Mouse (Mus musculus) forebrain, embryonic 11.5 days (tissue): ENCODE measurements around the gene Stxbp5. TPM values are rescaled to one million over a fixed set of nuclear protein-coding genes. Genes with fewer than 3 reads are reported as not detected.

Experiments used
- ATAC-seq: fragments of 200-750 bp; cut with Nextera tagmentation; replicated peaks from 2 replicates; pipeline ENCODE4 v1.8.0; 2017; ENCODE audit warnings: moderate TSS enrichment; ENCODE audit not compliant: low FRiP score
- DNase-seq: peaks from one replicate; pipeline ENCODE4 v3.0.0-alpha.2; 2017; ENCODE audit warnings: low spot score
- H3K27ac ChIP-seq: fragments of 300-500 bp; sonication (generic); 2 replicates; pipeline ENCODE4 v1.5.1; 2014; ENCODE audit warnings: low read depth, low read length
- H3K27me3 ChIP-seq: fragments of 300-500 bp; sonication (generic); 2 replicates; pipeline ENCODE4 v1.6.1; 2014; ENCODE audit warnings: mild to moderate bottlenecking, low read length, mixed read lengths; ENCODE audit not compliant: control insufficient read depth, insufficient read depth
- H3K36me3 ChIP-seq: fragments of 300-500 bp; sonication (generic); 2 replicates; pipeline ENCODE4 v1.6.1; 2014; ENCODE audit warnings: mild to moderate bottlenecking, low read length, moderate library complexity, mixed read lengths; ENCODE audit not compliant: control insufficient read depth, insufficient read depth
- H3K4me1 ChIP-seq: fragments of 300-500 bp; sonication (generic); replicated peaks from 2 replicates; pipeline ENCODE4 v1.6.1; 2014; ENCODE audit warnings: low read length, mixed read lengths; ENCODE audit not compliant: control insufficient read depth, insufficient read depth
- H3K4me2 ChIP-seq: fragments of 300-500 bp; sonication (generic); 2 replicates; pipeline ENCODE4 v1.6.1; 2014; ENCODE audit warnings: low read depth, mild to moderate bottlenecking, low read length, moderate library complexity, mixed read lengths; ENCODE audit not compliant: severe bottlenecking
- H3K4me3 ChIP-seq: fragments of 300-500 bp; sonication (generic); 2 replicates; pipeline ENCODE4 v1.5.1; 2014; ENCODE audit warnings: low read depth, low read length
- H3K9ac ChIP-seq: fragments of 300-500 bp; sonication (generic); 2 replicates; pipeline ENCODE4 v1.6.1; 2014; ENCODE audit warnings: low read length
- H3K9me3 ChIP-seq: fragments of 300-500 bp; sonication (generic); 2 replicates; pipeline ENCODE4 v1.6.1; 2016; ENCODE audit warnings: low read length, mixed read lengths; ENCODE audit not compliant: control insufficient read depth
- WGBS: fragments of 180-500 bp; shearing (Covaris S2); extraction: QIAGEN DNeasy Blood & Tissue Kit; methylation state at CpG from one replicate; pipeline ENCODE4 v1.1.7; 2014; 5-methylcytosine and 5-hydroxymethylcytosine counted together
- polyA plus RNA-seq: library from polyadenylated mRNA; unstranded; fragments of >200 nt; fragmentation: Nextera tagmentation; extraction: Ambion mirVana; gene quantifications from 2 replicates; pipeline ENCODE4 v1.2.1, GENCODE M21; 2014

The Stxbp5 gene
- polyA plus RNA-seq, 1 experiment from 2014 or later: 5.8 TPM

DNA sequence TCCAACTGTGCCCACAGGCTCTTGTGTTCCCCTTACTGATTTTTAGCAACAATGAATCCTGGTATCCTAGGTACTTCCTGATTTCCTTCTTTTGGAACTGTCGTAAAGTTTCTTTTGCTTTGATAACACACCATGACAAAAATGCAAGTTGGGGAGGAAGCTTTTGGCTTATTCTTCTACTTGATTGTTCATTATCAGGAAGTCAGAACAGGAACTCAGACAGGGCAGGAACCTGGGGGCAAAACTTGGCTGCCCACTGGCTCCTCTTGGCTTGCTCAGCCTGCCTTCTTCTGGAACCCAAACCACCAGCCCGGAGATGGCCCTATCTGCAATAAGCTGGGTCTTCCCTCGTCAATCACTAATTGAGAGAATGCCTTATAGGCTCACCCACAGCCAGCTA, 25.0 kb downstream of the Stxbp5 start:
- 91% methylated on average over 3 of the region's 3 CpGs for WGBS
- no peaks in the 10 kb centered on the region for H3K36me3 ChIP-seq
- H3K9me3 ChIP-seq: no peaks in the 10 kb centered on the region
- H3K4me1 ChIP-seq: no peaks in the 10 kb centered on the region
- ATAC-seq (no peak), DNase-seq (no peak)
- no peak overlapping the region for H3K4me2 ChIP-seq
- no peak overlapping the region for H3K9ac ChIP-seq
- H3K27me3 ChIP-seq: no peaks in the 10 kb centered on the region
- H3K4me3 ChIP-seq: no peak overlapping the region
- H3K27ac ChIP-seq: no peak overlapping the region

DNA sequence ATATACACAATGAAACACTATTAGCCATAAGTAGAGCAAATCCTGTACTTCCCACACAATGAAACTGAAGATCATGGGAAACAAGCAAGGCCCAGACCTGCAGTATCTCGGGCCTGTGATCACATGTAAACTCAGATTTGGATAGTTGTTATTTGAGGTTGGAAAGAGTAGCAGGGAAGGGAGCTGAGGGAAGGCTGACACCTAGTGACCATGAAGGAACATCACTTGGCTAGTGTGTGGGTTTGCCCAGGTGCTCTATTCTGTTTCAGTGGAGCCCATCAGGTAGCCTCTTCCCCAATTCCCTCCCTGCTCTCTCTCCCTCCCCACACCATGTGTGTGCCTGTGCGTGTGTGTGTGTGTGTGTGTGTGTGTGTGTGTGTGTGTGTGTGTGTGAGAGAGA, 28.7 kb downstream of the Stxbp5 start:
- H3K4me1 ChIP-seq: no peaks in the 10 kb centered on the region
- no peak overlapping the region for H3K27ac ChIP-seq
- 78% methylated on average over 1 of the region's 2 CpGs for WGBS
- H3K9me3 ChIP-seq: no peaks in the 10 kb centered on the region
- no peak overlapping the region for H3K4me2 ChIP-seq
- H3K36me3 ChIP-seq: no peaks in the 10 kb centered on the region
- no peak overlapping the region for H3K4me3 ChIP-seq
- no peak for DNase-seq
- no peaks in the 10 kb centered on the region for H3K27me3 ChIP-seq
- H3K9ac ChIP-seq: no peak overlapping the region
- no peak for ATAC-seq

- no peak for DNase-seq
- H3K4me1 ChIP-seq: no peaks in the 10 kb centered on the region
Measured at GRCm38 (mm10) chr10:9866793-9867579, 33.9 kb downstream of the Stxbp5 start.

DNA sequence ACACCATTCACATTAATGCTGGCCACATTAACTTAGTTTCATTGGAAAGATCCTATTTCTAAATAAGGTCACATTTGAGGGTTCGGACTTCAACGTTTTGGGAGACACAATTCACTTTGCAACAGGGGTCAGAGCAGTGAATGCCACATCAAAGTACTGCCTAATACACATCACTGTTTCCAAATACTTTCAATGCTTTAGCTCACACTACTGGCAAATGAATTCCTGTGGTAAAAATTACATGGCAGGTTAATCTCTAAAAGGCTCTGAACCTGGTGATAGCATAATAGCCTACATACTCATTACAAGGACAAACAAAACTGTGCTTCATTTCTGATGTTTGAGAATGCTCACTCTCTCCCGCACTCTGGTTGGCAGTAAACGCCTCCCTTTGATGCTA, 40.9 kb downstream of the Stxbp5 start:
- 83% methylated on average over 4 of the region's 4 CpGs for WGBS

More at GRCm38 (mm10) chr10:9866793-9867579, 33.9 kb downstream of the Stxbp5 start:
- Histone ChIP-seq H3K9me3 (no peaks in the 10 kb centered on the region), H3K4me2 (no peak overlapping the region), H3K4me3 (no peak overlapping the region), H3K36me3 (no peaks in the 10 kb centered on the region), H3K27me3 (no peaks in the 10 kb centered on the region), H3K9ac (no peak overlapping the region), H3K27ac (no peak overlapping the region)
- ATAC-seq: no peak
- 86% methylated on average over 17 of the region's 17 CpGs for WGBS

GRCm38 (mm10) chr10:9859476-9859875, 41.4 kb downstream of the Stxbp5 start:
- no peak overlapping the region for H3K27ac ChIP-seq
- no peaks in the 10 kb centered on the region for H3K9me3 ChIP-seq
- no peak overlapping the region for H3K4me2 ChIP-seq
- H3K4me1 ChIP-seq: no peaks in the 10 kb centered on the region
- ATAC-seq (no peak), DNase-seq (no peak)
- H3K27me3 ChIP-seq: no peaks in the 10 kb centered on the region
- no peaks in the 10 kb centered on the region for H3K36me3 ChIP-seq
- no peak overlapping the region for H3K9ac ChIP-seq
- 89% methylated on average over 3 of the region's 3 CpGs for WGBS
- H3K4me3 ChIP-seq: no peak overlapping the region

More for the DNA sequence above, 40.9 kb downstream of the Stxbp5 start:
- ATAC-seq (no peak), DNase-seq (no peak)
- no peak overlapping the region for H3K27ac ChIP-seq
- H3K27me3 ChIP-seq: no peaks in the 10 kb centered on the region
- no peaks in the 10 kb centered on the region for H3K36me3 ChIP-seq
- H3K9ac ChIP-seq: no peak overlapping the region
- H3K9me3 ChIP-seq: no peaks in the 10 kb centered on the region
- H3K4me1 ChIP-seq: no peaks in the 10 kb centered on the region
- H3K4me3 ChIP-seq: no peak overlapping the region
- H3K4me2 ChIP-seq: no peak overlapping the region

DNA sequence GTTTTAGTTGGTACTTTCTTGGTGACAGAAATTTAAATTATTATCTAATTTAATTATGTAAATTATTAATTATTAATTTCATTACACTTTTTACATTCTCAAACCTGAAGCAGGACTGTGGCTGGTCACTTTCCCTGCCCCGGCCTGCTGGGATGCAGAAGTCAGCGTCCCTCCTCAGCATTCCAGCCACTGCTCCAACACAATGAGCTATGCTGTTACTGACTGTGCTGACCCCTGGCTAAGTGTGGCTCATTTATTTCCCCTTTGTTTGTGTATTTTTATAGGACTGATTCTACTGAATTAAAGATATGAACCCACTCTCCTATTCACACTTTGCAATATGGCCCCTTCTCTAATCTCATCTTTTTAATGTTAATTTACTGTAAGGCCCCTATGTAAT, 43.0 kb downstream of the Stxbp5 start:
- no peaks in the 10 kb centered on the region for H3K4me1 ChIP-seq
- H3K9me3 ChIP-seq: no peaks in the 10 kb centered on the region; the same call in 1 of the 2 replicates
- no peak for ATAC-seq
- no peaks in the 10 kb centered on the region for H3K27me3 ChIP-seq
- H3K4me3 ChIP-seq: no peak overlapping the region
- H3K27ac ChIP-seq: no peak overlapping the region
- WGBS: 77% methylated on average over 2 of the region's 2 CpGs
- H3K36me3 ChIP-seq: no peaks in the 10 kb centered on the region
- H3K4me2 ChIP-seq: no peak overlapping the region
- no peak overlapping the region for H3K9ac ChIP-seq
- DNase-seq: no peak

GRCm38 (mm10) chr10:9856792-9857191, 44.1 kb downstream of the Stxbp5 start:
- Histone ChIP-seq H3K4me2 (no peak overlapping the region), H3K36me3 (no peaks in the 10 kb centered on the region), H3K9ac (no peak overlapping the region), H3K27me3 (no peaks in the 10 kb centered on the region), H3K4me3 (no peak overlapping the region), H3K27ac (no peak overlapping the region), H3K4me1 (no peaks in the 10 kb centered on the region), H3K9me3 (no peaks in the 10 kb centered on the region; the same call in 1 of the 2 replicates)
- WGBS: 88% methylated on average over 9 of the region's 9 CpGs
- no peak for ATAC-seq
- no peak for DNase-seq

DNA sequence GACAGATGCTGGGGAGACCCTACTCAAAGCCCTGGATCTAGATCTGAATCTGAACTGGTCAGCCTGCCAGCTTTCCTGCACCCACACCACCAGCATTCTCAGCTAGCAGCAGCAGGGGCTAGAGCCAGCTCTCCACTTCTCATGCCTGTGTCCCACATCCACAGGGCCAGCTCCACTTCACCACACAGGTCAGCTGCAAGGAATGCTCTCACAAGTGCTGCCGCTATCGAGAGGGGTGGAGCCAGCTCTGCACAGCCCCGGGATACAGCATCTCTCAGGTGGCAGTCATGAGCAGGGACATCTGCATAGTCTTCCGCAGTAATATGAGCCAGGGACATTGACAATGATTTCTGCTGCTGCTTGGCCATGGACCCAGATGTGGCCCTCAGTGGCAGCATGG, 54.5 kb downstream of the Stxbp5 start:
- no peak for ATAC-seq
- no peak overlapping the region for H3K4me3 ChIP-seq
- H3K36me3 ChIP-seq: no peaks in the 10 kb centered on the region
- DNase-seq: no peak
- no peaks in the 10 kb centered on the region for H3K9me3 ChIP-seq
- H3K9ac ChIP-seq: no peak overlapping the region
- no peaks in the 10 kb centered on the region for H3K27me3 ChIP-seq
- no peak overlapping the region for H3K4me2 ChIP-seq
- no peaks in the 10 kb centered on the region for H3K4me1 ChIP-seq
- no peak overlapping the region for H3K27ac ChIP-seq
- WGBS: 98% methylated on average over 4 of the region's 4 CpGs

GRCm38 (mm10) chr10:9839408-9839807, 61.5 kb downstream of the Stxbp5 start:
- DNase-seq: no peak
- Histone ChIP-seq H3K9ac (no peak overlapping the region), H3K4me2 (no peak overlapping the region), H3K27ac (no peak overlapping the region), H3K36me3 (no peaks in the 10 kb centered on the region; the same call in 1 of the 2 replicates), H3K4me3 (no peak overlapping the region), H3K27me3 (no peaks in the 10 kb centered on the region), H3K4me1 (no peaks in the 10 kb centered on the region), H3K9me3 (no peaks in the 10 kb centered on the region)
- 69% methylated on average over 7 of the region's 7 CpGs for WGBS
- ATAC-seq: no peak
